Mouse (Mus musculus) heart, adult 2 months (tissue): ENCODE data around the gene Rtel1.

Experiments
- CTCF ChIP-seq: fragments of 200-600 bp; IDR thresholded peaks from 2 replicates; pipeline ENCODE4 v1.8.1; 2022; ENCODE audit warnings: antibody characterized with exemption, mild to moderate bottlenecking, moderate library complexity
- POLR2A ChIP-seq: fragments of 200-500 bp; IDR thresholded peaks from 2 replicates; pipeline ENCODE4 v1.6.1; 2011; ENCODE audit warnings: mild to moderate bottlenecking, low read depth, low read length, control low read depth; ENCODE audit not compliant: insufficient read depth

GRCm38 (mm10) chr2:181342766-181343165 is 23.2 kb downstream of the Rtel1 start:
- TF ChIP-seq POLR2A (no peak), CTCF (no peak)
